Mouse (Mus musculus) forelimb bud, embryonic 11.5 days (tissue): ENCODE results near the gene Prep.

ENCODE experiments used
- DNase-seq: peaks from one replicate; pipeline ENCODE4 v3.0.0-alpha.2; 2012; ENCODE audit warnings: low read depth, low spot score

Prep gene

DNA sequence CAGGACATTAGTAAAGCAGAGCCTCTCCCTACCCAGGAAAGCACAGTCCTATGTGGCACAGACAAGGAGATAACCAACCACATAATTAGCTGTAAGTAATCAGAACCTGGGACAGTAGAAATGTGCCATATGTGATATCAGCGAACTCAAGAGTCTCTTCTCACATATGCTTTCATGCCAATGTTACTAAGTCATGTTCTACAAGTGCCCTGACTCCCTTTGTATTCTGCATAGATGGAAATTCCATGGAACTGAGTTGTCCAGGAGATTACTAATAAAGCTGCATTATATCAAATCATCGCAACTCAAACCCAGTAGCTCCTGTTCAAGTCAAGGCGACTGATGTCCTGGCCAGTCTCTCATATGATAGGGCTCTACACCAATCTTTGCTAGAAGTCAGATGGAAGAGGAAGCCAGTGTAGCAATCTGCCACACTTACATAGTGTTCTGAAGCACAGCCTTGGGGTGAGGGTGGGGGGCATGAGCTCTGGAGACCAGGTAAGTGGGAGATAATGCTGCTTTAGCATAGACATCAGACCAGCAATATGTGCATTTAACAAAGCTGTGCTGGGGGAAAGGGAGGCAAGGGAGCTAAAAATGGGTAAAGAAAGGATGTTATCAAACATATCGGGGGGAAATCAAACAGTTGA lies 113.8 kb downstream of the Prep start:
- DNase-seq: no peak

- DNase-seq: no peak
Observed at GRCm38 (mm10) chr10:45181344-45181743, 114.3 kb downstream of the Prep start.

DNA sequence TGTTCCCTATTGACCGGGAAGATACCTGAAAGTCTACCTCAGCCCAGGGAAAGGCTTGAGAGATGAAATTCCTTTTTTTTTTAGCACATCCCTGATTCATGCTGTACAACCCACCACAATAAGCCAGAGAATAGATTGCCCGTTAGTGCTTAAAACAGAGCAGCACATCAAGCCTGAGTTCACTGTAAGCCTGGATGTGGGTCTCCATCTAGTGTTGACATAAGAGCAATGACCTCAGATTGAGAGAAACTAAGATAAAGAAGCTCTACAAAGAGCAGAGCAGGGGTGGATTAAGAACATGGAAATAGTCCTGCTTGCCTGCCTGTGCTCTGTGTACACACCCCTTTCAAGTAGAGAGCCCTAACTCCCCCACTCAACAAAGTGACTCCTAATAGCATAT lies 118.5 kb downstream of the Prep start:
- DNase-seq: no peak

DNA sequence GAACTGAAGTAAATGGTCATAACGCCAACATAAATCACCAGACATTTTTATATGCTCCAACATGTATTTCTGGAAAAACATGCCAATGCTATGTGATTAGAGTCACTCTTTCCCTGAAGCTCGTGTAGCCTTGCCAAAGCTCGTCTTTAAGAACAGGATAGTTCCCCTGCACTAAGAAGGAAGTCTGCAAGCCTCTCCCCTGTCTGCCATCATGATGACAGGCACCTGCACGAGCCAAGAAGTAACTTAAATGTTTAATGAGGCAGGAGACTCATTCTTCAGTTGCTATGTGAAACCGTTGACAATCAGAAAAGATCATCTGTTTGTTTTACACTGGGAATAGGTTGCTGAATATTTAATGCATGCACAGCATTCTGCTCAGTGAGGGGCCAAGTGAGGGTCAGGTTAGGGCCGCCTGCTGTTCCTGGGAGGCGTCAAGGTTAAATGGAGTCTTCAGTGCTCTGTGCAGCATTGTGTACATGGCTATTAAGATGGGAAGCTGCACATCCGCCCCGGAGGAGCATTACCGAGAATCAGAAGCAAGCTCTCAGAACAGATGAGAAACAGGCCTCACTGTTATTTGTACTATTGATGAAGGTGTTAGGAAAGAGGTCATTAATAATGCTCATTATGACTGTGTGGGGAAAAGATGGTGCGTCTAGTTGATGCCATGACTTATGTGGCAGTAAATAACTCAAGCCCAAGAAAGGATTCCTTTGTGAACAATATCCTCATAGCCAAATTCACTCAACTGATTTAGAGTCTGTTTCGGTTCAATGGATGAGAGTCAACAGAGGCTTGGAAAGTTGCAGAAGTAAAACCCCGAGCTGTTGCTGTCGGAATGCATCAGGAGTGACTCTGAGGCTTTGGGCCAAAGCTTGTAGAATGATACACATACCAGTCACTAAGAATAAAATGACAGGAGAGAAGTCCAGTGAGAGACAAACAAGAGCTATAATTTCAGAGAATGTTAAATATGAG lies 126.6 kb downstream of the Prep start:
- DNase-seq: peak; percentile 32

- DNase-seq: no peak
Observed at GRCm38 (mm10) chr10:45194531-45194930, 127.5 kb downstream of the Prep start.

DNA sequence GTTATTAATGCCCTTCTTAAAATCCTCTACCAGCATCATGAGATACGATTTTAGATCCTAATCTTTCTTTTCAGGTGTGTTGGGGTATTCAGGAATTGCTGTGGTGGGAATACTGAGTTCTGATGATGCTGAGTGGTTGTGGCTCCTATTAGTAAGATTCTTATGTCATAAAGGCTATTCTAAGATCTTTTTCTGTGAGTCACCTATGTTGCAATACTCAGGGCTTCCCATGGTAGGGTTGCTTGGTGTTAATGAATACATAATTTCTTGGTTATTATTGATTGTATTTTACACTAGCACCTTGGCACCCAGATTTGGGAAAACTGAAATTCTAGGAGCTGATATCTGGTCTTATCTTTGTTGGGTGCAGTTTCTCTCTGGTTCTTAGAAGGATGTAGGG lies 137.6 kb downstream of the Prep start:
- DNase-seq: no peak

DNA sequence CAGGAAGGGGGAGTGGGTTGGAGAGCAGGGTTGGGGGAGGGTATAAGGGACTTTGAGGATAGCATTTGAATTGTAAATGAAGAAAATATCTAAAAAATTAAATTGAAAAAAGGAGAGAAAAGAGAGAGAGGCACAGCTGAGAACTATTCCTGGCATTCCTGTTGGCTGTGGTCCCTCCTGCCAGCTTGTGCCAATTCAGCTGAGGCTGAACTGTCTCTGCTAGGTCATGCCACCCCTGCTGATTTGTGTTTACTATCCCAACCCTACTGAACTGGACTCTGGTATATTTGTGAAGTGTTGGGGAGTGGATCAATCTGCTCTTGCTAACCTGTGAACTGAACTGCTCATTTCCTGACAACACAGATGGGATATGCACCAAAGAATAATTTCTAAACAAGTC lies 143.2 kb downstream of the Prep start:
- DNase-seq: no peak

DNA sequence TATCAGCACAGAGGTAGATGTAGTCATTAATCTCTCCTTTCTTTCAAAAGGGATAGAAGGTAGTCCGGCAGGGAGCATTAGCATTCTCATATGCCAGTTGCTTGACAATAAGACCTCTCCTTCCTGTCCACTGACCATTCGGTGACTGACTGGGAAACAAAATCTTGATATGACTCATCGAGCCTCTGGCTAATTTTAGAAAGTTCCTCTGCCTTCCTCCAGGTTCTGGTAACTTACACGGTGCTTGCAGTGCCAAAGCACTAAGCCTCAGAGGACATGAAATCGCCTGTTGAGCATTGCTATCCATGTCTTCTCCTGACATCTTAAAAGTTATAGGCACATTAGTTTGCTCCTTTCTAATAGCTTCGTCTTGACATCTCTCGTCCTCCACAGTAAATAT lies 149.7 kb downstream of the Prep start:
- DNase-seq: no peak
